Mouse (Mus musculus) megakaryocyte, embryonic 14.5 days (primary cell): ENCODE results near the gene Plk3.

Experiments used
- FLI1 ChIP-seq: IDR thresholded peaks from 2 replicates; pipeline ENCODE4 v1.6.1; 2012; ENCODE audit warnings: low read length, inconsistent platforms, mixed read lengths
- GATA1 ChIP-seq: IDR thresholded peaks from 3 replicates; pipeline ENCODE4 v1.6.1; 2012; ENCODE audit warnings: mixed read lengths, low read length, inconsistent platforms, borderline replicate concordance

DNA sequence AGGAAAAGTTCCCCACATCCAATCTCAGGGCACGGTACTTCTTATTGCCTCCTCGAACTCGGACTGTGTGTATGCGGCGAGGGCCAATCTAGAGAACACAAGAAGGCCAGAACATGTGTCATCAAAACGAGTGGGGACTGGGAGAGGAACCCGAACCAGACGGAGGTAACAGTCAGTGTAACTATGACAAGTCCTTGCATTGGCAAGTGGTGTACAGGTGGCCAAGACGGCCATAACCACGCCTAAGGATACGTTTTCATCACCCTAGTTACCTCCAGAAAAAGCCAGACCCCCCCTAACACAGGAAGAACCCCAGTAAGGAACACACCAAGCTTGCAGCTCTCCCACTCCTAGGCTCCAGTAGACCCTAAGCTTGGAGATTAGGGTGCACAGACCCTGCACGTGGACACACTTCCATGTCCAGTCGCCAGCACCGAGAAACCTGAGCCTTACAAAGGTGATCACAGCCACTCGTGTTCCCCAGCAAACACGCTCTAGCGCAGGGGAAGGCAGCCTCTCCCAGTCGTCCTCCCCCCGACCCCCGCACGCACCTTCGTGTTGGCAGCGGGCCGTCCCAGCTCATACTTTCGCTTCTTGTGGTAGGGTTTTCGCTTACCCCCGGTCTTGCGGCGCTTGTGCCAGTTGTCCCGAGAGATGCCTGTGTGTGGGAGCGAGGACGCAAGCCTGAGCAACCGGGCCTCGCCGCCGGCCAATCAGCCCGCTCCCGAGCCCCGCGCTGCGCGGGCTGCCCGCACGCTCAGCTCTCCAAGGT, 21.4 kb upstream of the Plk3 start:
- no peak for TF ChIP-seq GATA1
- no peak for TF ChIP-seq FLI1
